Mouse (Mus musculus) embryo, embryonic 10 days (tissue): ENCODE data around the gene Slc6a18.
"Not testable (repeated sequence)": the region's sequence is repeated elsewhere in the genome, so short reads cannot be mapped to it uniquely, and the experiment has no call there.

Experiments used
- DNase-seq: peaks from one replicate; pipeline ENCODE4 v3.0.0-alpha.2; 2015; ENCODE audit warnings: low spot score

Gene Slc6a18

DNA sequence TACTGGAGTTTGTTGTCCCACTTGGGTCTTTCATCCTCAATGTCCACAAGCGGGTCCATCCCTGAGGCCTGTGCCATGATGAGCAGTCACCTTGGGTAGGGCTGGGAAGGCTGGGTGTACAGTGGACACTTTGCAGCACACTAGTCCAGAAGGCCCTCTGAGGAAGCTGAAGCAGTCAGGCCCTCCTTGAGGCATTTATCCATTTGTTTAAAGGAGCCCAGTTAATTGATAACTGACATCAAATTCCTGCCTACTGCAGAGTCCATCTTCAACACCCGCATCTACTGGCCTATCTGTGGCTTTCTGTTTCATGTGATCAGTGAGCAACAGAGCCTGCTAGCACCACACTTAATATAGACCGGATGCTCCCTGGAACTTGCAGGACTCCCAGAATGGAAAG is at the start of gene Slc6a18:
Gene Slc6a18 (minus strand): TSS at position 171 of the 400 bp plus-strand sequence.
- no peak for DNase-seq

DNA sequence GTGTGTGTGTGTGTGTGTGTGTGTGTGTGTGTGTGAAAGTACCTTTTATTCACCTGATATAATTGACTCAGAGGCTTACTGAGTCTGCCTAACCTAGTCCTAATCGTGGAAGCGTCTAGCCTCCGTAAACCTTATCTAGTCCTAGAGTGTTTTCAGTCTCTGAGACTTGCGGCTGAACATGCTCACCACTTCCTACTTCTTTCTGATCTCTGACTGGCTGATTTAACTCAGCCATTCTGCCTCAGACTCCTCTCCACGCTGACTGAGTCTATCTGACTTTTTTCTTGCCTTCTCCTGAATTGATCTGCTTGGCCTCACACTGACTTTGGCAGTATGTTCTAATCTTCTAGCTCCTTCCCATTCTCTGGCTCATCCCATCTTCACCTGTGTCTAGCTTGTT is 47.5 kb upstream of the Slc6a18 start:
- no peak for DNase-seq

DNA sequence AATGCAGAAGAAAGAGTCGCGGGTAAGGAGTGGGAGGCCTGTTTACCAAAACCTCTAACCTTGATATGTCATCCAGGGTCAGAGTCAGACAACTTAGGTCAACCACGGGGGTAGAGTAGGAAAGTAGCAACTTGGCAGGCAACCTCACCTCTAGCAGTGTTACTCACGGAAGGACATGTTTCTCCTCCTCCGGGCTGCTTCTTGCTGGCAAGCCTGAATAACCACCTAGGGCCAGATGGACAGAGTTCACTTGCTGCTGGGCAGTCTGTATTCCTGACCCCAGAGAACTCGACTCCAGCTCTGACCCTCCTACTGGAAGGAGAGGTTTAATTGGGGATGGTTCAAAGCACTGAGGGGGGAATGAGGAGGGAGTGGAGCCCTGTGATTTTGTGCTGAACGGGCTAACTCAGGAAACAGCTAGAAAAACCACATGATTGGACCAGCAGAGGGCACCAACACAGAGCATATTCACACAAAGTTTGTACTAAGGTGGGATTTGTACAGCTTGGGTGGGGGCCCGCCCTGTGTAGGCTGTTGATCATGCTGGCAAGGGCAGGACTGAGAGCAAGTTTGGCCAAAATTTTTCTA is 45.4 kb upstream of the Slc6a18 start:
- DNase-seq: peak; percentile 47

DNA sequence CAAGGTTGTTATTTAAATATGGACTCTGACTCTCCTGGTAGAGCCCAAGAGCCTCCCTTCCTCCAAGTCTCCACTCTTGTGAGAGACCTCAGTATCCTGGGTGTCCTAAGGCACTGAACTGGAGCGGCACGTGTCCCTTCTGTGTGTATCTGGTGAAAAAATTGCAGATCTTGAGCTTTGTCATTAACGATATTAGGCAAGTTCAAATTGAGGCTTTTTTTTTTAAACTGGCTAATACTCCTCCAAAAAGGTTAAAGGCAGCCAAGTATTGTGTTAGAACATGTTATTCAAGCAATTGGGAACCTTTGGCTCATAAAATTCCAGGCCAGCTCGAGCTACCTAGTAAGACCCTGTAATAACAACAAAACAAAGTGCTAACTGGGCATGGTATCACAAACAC is 42.4 kb upstream of the Slc6a18 start:
- no peak for DNase-seq

DNA sequence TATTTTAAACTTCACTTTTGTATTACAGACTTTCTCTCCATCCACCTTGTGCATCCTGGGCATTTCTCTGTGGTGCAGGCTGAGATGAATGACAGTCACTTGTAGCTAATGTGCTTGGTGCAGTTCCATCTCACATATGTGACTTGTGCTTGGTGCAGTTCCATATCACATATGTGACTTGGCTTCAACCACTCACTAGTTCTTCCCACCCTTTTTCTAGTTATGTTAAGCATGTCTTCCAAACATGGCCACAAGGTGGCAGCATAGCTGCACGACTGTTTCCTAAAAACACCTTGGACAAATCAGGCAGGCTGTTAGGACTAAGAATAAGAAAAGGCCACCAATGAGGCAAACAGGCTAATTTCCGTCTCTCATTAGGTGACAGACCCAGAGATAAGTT is 40.4 kb upstream of the Slc6a18 start:
- DNase-seq: peak; percentile 94

DNA sequence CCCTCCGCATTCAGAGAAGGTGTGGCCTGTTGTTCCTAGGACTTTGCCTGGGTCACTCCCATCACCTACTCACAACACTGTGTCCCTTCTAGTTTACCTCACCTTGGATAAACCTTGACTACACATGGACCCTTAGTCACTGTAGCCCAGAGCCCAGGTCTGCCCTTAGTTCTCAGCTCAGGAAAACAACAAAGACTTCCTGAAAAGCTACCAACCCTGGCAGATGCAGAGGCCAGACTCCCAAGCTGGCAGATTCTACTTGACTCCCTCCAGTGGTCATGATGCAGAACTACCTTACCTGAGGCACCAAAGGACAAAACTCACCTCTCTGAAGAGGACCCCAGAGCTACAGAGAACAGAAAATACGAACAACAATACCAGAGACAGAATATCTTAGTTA is 36.2 kb upstream of the Slc6a18 start:
- peak; percentile 33 for DNase-seq

DNA sequence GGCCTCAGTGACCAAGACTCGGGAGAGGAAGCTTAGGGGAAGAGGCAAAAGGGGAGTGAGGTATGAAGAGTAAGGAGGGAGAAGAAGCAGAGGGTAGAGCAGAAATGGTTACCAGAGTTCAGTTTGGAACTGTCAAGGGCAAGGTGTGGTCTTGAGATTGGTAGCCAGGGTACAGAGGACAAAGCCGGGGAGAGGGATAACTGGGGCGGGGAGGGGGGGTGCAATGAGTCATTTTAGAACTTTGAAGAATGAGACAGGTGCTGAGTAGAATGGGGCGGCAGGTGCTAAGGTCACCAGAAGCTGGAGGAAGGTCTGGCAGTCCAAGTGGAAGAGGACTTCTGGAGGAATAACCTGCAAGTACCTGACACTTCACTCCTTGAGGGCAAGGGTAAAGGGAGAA is 35.4 kb upstream of the Slc6a18 start:
- DNase-seq: no peak

DNA sequence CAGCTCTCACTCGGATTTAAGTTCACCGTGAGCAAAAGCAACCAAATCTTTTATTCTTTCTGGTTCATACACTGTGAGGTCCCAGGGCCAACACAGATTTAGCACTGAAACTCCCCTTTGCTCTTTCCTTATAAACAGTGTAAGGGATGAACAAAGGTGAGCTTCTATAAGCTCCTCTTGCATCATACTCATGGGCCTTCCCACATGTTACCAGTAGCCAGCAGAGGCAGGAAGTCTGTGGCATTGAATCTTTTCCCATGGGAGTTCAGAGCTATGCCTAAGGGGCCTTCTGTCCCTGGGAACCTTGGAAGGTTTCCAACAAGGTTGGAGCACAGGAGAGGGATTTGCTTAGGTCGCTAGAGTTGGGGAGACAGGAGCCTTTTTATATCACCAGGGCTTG is 34.4 kb upstream of the Slc6a18 start:
- no peak for DNase-seq

DNA sequence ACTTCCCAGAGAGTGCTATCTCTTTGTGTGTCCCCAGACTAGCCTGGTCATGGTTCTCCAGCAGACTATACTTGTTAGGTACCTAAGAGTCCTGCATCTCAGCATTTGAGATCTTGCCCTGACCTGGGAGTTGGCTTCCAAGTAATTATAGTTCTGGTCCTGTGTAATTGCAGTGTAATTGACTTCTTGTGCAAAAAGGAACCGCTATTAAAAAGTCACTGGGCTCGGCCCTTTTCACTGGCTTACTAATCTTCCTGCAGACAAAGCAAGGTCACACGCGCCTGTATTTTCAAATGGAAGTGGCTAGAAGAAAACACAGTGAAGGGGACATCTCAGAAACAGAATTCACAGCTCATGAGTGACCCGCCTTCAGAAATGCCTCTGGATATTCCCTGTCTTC is 34.0 kb upstream of the Slc6a18 start:
- no peak for DNase-seq

DNA sequence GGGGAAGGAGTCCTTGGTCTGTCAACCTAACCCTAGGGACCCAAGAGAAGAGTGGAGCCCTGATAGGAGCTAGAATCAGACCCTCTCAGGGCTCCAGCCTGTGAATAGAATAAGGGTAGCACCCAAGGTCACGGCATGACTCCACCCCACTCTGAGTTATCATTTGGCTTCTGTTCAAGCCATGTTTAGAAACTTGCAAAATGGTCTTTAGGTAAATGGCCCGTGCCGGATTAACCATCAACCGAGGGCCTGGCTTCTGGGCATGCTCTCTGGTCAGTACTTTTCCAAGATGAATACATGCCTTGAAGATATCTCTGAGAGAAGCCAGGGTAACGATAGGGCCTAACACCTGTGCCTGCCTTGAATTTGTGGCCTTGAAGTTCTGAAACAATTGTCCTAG is 33.4 kb upstream of the Slc6a18 start:
- no peak for DNase-seq

DNA sequence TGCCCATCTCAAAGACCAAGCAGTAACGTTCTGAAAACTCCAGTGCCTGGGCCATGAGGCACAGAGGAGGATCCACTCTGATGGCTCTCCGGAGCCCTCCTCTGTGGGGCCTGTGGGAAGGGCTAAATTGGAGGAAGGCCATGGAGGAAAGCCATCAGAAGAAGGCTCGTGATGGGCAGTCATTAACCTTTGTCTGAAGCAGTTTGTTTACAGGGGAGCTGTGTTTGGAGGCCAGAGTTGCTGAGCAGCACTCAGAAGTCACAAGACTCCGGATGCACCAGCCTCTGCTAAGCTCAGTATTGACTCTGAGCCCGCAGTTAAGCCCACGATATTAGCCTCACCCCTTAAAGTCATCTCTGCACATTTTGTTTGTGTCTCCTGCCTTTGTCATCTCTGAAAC is 31.7 kb upstream of the Slc6a18 start:
- no peak for DNase-seq

DNA sequence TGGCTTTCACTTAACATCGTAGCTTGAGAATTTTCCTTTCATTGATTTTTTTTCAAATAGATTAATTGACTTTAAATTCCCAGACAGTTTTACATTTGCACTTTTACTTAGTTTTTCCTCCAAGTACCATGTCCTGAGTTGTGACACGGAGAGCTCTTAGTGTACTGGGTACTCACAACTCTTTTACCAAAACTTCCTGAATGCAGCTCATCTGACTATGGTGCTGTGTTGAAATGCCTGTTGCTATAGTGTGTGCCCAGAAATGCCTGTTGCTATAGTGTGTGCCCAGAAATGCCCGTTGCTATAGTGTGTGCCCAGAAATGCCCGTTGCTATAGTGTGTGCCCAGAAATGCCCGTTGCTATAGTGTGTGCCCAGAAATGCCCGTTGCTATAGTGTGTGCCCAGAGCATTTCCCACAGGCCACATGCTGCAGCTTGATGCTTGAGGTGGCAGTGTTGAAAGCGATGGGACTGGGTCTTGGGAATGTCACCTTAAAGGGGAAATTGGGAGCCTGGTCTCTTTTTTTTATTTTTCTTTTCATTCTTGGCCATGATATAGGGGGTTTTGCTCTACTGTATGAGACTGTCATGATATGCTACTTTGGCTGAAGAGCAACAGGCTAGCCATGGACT is 27.0 kb upstream of the Slc6a18 start, which contains the start of gene Slc6a19:
Gene Slc6a19 (minus strand): TSS at position 172 of the 632 bp plus-strand sequence.
- no peak for DNase-seq

DNA sequence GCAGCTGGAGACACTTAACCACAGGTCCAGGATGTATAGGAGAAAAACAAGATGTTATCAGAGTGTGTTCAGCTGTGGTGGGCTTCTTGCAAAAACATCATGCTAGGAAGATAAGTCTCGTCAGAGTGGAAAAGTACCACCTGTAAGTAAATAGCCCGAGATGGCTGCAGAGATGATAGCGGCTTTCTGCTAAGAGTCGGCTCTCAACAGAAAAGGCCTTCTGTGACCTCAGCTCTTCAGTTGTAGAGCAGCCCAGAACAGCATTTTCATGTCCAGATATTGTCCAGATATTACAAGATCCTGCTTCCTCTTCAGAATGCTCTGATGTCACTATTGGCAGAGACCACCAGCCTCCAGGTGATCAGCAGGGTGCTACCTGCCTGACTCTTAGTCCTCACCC is 25.7 kb upstream of the Slc6a18 start:
- not testable (repeated sequence) for DNase-seq

DNA sequence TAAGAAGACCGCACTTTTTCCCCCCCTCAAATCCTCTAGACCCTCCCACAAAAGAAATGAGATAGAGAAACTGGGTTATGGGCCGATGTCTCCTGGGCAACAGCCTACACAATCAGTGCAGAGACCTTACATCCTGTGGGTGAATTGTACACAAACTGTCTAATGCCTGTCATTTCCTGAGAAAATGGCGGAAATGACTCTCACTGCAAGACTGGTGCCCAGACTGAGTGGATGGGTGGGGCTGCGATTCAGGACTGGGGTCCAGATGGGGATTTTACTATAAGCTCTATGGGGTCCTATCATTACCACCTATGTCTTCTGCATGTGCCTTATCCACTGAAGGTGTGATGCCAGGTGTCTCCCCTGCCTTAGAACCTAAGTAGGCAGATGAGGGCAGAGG is 25.0 kb upstream of the Slc6a18 start:
- no peak for DNase-seq

DNA sequence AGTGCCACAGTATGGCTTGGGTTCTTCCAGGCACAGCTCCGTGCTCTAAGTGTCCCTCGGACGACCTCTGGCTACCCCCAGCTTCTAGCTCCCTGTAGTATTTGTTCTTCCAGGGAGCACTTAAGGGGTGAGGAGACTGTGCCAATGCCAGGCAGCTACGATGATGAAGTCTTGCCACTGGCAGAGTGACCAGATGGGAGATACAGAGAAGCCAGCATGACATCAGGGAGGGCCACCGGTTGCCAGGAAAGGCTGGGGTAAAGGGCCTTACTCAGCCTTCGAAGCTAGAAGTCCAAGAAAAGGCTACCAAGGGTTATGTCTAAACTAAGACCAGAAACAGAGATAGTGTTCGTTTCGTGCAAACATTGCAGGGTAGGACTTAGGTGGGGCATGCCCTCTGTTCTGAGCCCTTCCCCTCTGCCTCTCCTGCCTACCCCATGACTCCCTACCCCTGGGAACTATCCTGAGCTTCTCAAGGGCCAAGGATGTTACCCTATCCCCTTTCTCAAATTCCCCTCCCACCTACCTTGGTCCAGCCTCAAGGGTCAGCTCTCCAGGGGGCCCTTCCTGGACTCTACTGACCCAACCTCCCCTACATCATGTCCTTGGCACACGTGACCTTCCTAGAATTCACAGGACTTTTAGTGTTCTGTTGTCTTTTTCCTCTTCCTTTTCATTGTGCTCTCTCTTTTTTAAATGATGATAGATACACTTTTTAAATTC is 23.5 kb upstream of the Slc6a18 start:
- no peak for DNase-seq

DNA sequence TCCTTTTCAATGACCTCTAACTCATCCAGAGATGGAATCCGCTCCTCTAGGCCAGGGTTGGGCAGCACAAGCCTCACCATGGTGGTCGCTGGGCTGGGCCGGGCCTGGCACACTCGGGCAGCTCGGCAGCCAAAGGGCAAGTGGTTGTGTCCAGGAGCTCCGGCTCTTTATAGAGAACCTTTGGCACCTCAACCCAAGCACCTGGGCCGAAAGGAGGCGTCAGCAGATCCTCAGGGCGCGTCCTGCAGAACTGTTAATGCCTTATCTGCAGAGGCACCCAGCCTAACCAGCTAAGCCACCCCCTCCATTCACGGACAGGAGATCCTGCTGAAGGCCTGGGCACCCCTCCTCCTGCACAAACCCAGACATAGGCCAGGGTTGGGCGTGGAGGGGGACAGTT is 22.7 kb upstream of the Slc6a18 start:
- DNase-seq: no peak

DNA sequence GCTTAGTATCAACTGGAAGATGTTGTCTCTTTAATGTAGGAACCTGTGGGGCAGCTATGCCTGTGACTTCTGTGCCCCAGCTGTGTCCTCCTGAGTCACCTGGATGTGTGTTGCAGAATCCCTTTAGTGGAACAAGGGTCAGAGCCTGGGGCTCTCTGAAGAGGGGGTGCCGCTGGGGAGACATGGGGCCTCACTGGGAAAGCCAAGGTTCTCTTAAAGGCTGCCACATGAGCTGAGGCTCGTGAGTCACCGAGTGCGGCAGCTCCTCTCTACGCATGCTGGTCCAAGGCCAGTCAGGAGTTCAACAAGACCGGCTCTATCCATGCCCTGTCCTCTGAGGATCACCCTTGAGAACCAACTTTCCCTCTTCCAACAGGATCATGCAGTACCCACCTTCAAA is 21.9 kb upstream of the Slc6a18 start:
- no peak for DNase-seq

DNA sequence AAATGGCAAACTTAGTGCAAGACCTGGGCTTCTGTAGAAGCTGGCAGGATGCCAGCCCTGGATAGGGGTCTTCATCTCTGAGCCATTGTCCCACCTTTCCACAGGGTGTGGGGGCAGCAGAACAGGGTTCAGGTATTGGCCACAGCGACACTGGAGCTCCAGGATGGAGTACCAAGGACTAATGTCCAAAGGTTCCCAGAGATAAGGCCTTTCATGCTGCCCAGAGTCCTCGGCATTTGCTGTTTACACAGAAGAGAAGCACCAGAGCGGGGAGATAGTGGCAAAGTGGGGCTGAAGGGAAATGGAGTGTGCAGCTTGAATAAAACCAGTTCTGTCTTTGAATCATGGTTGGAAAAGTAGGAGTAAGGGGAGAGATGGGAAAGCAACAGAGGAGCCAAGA is 18.7 kb upstream of the Slc6a18 start:
- no peak for DNase-seq

DNA sequence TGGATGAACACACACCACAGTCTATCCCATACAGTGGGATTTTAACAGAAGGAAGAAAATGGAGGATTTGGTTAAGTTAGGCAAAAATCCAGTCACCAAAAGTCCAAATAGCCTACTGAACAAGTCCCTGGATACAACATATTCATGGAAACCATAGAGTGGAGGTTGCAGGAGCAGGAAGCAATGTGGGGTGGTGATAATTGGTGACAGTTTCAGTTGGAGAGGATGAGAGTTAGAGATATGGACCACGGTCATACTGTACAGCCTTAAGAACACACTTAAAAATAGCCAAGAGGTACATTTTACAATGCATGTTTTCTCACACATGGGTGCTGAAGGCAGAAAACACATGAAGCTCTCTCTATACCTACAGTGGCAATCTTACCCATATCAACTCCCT is 17.1 kb upstream of the Slc6a18 start:
- DNase-seq: no peak

DNA sequence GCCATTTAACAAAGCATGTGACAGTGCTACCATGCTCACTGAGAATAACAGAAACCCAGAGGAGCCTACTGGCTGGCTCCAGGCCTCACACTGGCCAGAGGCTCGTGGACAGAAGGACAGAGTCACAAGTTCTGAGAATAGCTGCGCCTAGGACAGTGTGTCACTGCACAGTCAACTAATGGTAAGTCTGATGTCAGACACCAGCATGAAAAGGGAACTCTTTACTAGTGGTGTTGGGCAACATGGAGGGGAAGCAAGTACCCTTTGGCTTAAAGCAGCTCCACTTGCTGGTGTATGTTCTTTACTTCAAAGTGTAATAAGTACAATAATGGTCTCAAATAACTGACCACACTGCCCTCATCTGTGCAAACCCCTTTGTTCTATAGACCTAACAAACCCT is 15.5 kb upstream of the Slc6a18 start:
- no peak for DNase-seq

DNA sequence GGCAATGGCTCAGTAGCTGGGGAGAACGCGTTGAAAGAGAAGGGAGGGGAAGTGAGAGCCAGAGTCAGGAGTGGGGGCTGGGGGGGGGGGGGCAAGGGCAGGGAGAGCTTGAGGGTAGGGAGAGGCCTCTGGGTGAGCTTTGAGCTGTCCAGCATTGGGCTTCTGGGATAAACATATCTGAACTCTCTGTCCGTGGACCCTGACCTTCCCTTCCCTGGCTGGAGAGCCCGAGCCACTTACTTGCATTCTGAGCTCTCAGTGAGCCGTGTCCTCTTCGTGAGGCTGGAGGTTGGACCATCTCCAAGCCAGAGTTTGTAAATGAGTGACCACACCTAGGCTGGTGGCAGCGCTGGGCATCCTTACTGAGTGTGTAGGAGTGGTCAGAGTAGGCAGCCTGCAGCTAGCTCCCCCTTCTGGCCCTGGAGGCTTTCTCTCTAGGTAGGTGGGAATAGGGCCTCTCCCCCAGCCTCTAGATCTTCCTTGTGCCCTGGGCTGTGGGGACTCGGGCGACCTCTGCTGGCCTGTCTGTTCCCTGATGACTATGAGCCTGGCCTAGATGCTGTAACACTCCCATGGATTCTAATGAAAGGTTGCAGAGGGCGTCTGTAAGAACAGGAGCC is 14.5 kb upstream of the Slc6a18 start:
- DNase-seq: peak; percentile 84

DNA sequence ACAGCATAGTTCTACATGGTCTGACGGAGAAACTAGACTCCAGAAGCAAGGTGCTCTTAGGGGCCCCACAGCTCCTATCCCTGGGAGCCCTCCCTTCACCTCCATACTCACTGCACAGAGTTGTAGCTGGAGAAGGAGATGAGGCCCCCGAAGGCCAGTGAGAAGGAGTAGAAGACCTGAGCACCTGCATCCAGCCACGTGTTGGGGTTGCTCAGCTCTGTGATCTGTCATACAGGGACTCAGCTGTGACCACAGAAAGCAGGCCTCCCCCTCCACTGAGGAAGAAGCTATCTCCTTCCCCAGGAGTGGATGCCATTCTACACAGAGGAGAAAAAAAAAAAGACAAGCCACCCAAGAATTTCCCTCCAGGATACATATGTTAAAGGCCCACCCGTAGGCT is 11.1 kb upstream of the Slc6a18 start:
- no peak for DNase-seq

DNA sequence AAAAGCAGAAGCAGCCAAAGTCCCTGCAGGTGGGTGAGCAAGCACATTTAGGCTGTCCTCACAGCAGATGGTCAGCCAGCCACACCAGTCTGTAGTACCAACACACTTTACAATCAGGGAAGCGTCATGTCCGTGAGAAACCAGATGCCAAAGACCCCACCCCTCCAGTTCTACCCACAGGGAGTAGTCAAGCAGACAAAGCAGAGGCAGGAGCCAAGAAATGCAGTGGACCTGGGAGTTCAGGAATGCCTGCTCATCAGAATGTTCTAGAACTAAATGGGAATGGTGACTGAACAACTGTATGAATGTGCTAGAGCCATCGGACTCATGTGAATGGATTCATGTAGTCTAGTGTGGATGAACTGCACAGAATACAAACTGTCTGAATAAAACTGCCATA is 9.8 kb upstream of the Slc6a18 start:
- no peak for DNase-seq
